Mouse (Mus musculus): Measurements from ENCODE around the gene Atrnl1. TPM values are rescaled to one million over a fixed set of nuclear protein-coding genes. Genes with fewer than 3 reads are reported as not detected.

The Atrnl1 gene
- polyA plus RNA-seq, 1 experiment from 2014 or later = 9.8 TPM

- no peak overlapping the region for H3K9ac ChIP-seq
- 91% methylated on average over 3 of the region's 3 CpGs for WGBS
- H3K9me3 ChIP-seq = no peaks in the 10 kb centered on the region
- no peak for ATAC-seq (replicated peaks)
- H3K27ac ChIP-seq = no peak overlapping the region
- H3K4me2 ChIP-seq = no peak overlapping the region
- 0 out of 2 replicates have a peak, but pooled peaks cover 6% of the 10 kb centered on the region for H3K36me3 ChIP-seq (replicated peaks)
- H3K27me3 ChIP-seq (replicated peaks) = no peaks in the 10 kb centered on the region
- no peak overlapping the region for H3K4me3 ChIP-seq
- H3K4me1 ChIP-seq = no peaks in the 10 kb centered on the region
These were observed 126.6 kb downstream of the Atrnl1 start for GRCm38 (mm10) chr19:57737475-57737874.

- Histone ChIP-seq H3K27me3 (replicated peaks) (no peaks in the 10 kb centered on the region), H3K36me3 (replicated peaks) (no peaks in the 10 kb centered on the region), H3K4me3 (no peak overlapping the region), H3K9ac (no peak overlapping the region), H3K9me3 (no peaks in the 10 kb centered on the region), H3K27ac (no peak overlapping the region), H3K4me2 (no peak overlapping the region), H3K4me1 (no peaks in the 10 kb centered on the region)
- WGBS = 58% methylated on average over 9 of the region's 9 CpGs
- ATAC-seq (replicated peaks) = 0 out of 2 replicates have a peak, but pooled peaks have one; percentile 48
These were observed 134.7 kb downstream of the Atrnl1 start for GRCm38 (mm10) chr19:57745579-57745978.

GRCm38 (mm10) chr19:57746553-57746952 lies 135.7 kb downstream of the Atrnl1 start:
- no peaks in the 10 kb centered on the region for H3K9me3 ChIP-seq
- H3K4me1 ChIP-seq = no peaks in the 10 kb centered on the region
- H3K36me3 ChIP-seq (replicated peaks) = no peaks in the 10 kb centered on the region
- no peak overlapping the region for H3K9ac ChIP-seq
- no peak for ATAC-seq (replicated peaks)
- no peak overlapping the region for H3K4me3 ChIP-seq
- H3K4me2 ChIP-seq = no peak overlapping the region
- WGBS = 82% methylated on average over 11 of the region's 11 CpGs
- H3K27ac ChIP-seq = no peak overlapping the region
- H3K27me3 ChIP-seq (replicated peaks) = no peaks in the 10 kb centered on the region

GRCm38 (mm10) chr19:57752189-57752588 lies 141.4 kb downstream of the Atrnl1 start:
- WGBS = 81% methylated on average over 14 of the region's 14 CpGs
- no peak overlapping the region for H3K9ac ChIP-seq
- no peak for ATAC-seq (replicated peaks)
- no peaks in the 10 kb centered on the region for H3K9me3 ChIP-seq
- H3K4me2 ChIP-seq = no peak overlapping the region
- H3K4me1 ChIP-seq = no peaks in the 10 kb centered on the region
- no peak overlapping the region for H3K4me3 ChIP-seq
- H3K36me3 ChIP-seq (replicated peaks) = 0 out of 2 replicates have a peak, but pooled peaks cover 2% of the 10 kb centered on the region
- no peaks in the 10 kb centered on the region for H3K27me3 ChIP-seq (replicated peaks)
- H3K27ac ChIP-seq = no peak overlapping the region

GRCm38 (mm10) chr19:57762526-57762925 lies 151.7 kb downstream of the Atrnl1 start:
- no peaks in the 10 kb centered on the region for H3K36me3 ChIP-seq (replicated peaks)
- 96% methylated on average over 2 of the region's 2 CpGs for WGBS
- no peaks in the 10 kb centered on the region for H3K9me3 ChIP-seq
- H3K4me1 ChIP-seq = no peaks in the 10 kb centered on the region
- H3K4me2 ChIP-seq = no peak overlapping the region
- ATAC-seq (replicated peaks) = no peak
- H3K9ac ChIP-seq = no peak overlapping the region
- no peak overlapping the region for H3K4me3 ChIP-seq
- H3K27ac ChIP-seq = no peak overlapping the region
- H3K27me3 ChIP-seq (replicated peaks) = no peaks in the 10 kb centered on the region

- no peaks in the 10 kb centered on the region for H3K36me3 ChIP-seq (replicated peaks)
- H3K27me3 ChIP-seq (replicated peaks) = no peaks in the 10 kb centered on the region
- ATAC-seq (replicated peaks) = no peak
- no peak overlapping the region for H3K4me3 ChIP-seq
- no peak overlapping the region for H3K9ac ChIP-seq
- no peaks in the 10 kb centered on the region for H3K9me3 ChIP-seq
- no peak overlapping the region for H3K4me2 ChIP-seq
- 76% methylated on average over 16 of the region's 16 CpGs for WGBS
- no peaks in the 10 kb centered on the region for H3K4me1 ChIP-seq
- H3K27ac ChIP-seq = no peak overlapping the region
These were observed 153.9 kb downstream of the Atrnl1 start for GRCm38 (mm10) chr19:57764576-57765371.

- Histone ChIP-seq H3K9ac (no peak overlapping the region), H3K9me3 (no peaks in the 10 kb centered on the region), H3K4me2 (no peak overlapping the region), H3K27me3 (replicated peaks) (no peaks in the 10 kb centered on the region), H3K27ac (no peak overlapping the region), H3K36me3 (replicated peaks) (no peaks in the 10 kb centered on the region), H3K4me3 (no peak overlapping the region), H3K4me1 (no peaks in the 10 kb centered on the region)
- WGBS = 87% methylated on average over 2 of the region's 2 CpGs
- ATAC-seq (replicated peaks) = no peak
These were observed 156.2 kb downstream of the Atrnl1 start for GRCm38 (mm10) chr19:57767051-57767450.

GRCm38 (mm10) chr19:57768661-57769060 lies 157.8 kb downstream of the Atrnl1 start:
- Histone ChIP-seq H3K4me1 (no peaks in the 10 kb centered on the region), H3K9ac (no peak overlapping the region), H3K9me3 (no peaks in the 10 kb centered on the region), H3K4me3 (no peak overlapping the region), H3K27ac (no peak overlapping the region), H3K4me2 (no peak overlapping the region), H3K27me3 (replicated peaks) (no peaks in the 10 kb centered on the region), H3K36me3 (replicated peaks) (no peaks in the 10 kb centered on the region)
- ATAC-seq (replicated peaks) = no peak
- WGBS = 85% methylated on average over 11 of the region's 11 CpGs

GRCm38 (mm10) chr19:57782366-57783089 lies 171.7 kb downstream of the Atrnl1 start:
- Histone ChIP-seq H3K4me1 (no peaks in the 10 kb centered on the region), H3K4me2 (no peak overlapping the region), H3K27ac (no peak overlapping the region), H3K9me3 (no peaks in the 10 kb centered on the region), H3K36me3 (replicated peaks) (no peaks in the 10 kb centered on the region), H3K27me3 (replicated peaks) (no peaks in the 10 kb centered on the region), H3K4me3 (no peak overlapping the region), H3K9ac (no peak overlapping the region)
- ATAC-seq (replicated peaks) = no peak
- 82% methylated on average over 3 of the region's 3 CpGs for WGBS

GRCm38 (mm10) chr19:57786699-57787098 lies 175.9 kb downstream of the Atrnl1 start:
- 70% methylated on average over 5 of the region's 5 CpGs for WGBS
- H3K4me2 ChIP-seq = no peak overlapping the region
- no peaks in the 10 kb centered on the region for H3K36me3 ChIP-seq (replicated peaks)
- H3K27me3 ChIP-seq (replicated peaks) = no peaks in the 10 kb centered on the region
- no peak overlapping the region for H3K27ac ChIP-seq
- ATAC-seq (replicated peaks) = no peak
- no peak overlapping the region for H3K4me3 ChIP-seq
- H3K4me1 ChIP-seq = no peaks in the 10 kb centered on the region
- H3K9me3 ChIP-seq = no peaks in the 10 kb centered on the region
- H3K9ac ChIP-seq = no peak overlapping the region

GRCm38 (mm10) chr19:57802207-57802606 lies 191.4 kb downstream of the Atrnl1 start:
- WGBS = 87% methylated on average over 9 of the region's 9 CpGs
- no peaks in the 10 kb centered on the region for H3K4me1 ChIP-seq
- H3K9me3 ChIP-seq = no peaks in the 10 kb centered on the region
- H3K4me2 ChIP-seq = no peak overlapping the region
- no peaks in the 10 kb centered on the region for H3K27me3 ChIP-seq (replicated peaks)
- no peak for ATAC-seq (replicated peaks)
- no peak overlapping the region for H3K9ac ChIP-seq
- H3K4me3 ChIP-seq = no peak overlapping the region
- H3K27ac ChIP-seq = no peak overlapping the region
- no peaks in the 10 kb centered on the region for H3K36me3 ChIP-seq (replicated peaks)

- Histone ChIP-seq H3K27me3 (replicated peaks) (no peaks in the 10 kb centered on the region), H3K27ac (no peak overlapping the region), H3K4me1 (no peaks in the 10 kb centered on the region), H3K9me3 (no peaks in the 10 kb centered on the region), H3K4me2 (no peak overlapping the region), H3K9ac (no peak overlapping the region), H3K36me3 (replicated peaks) (no peaks in the 10 kb centered on the region), H3K4me3 (no peak overlapping the region)
- no peak for ATAC-seq (replicated peaks)
- WGBS = 85% methylated on average over 14 of the region's 14 CpGs
These were observed 192.1 kb downstream of the Atrnl1 start for GRCm38 (mm10) chr19:57802771-57803482.

All from midbrain, embryonic 15.5 days (tissue).